Mouse (Mus musculus) bone marrow macrophage, adult 2 months (primary cell): ENCODE data around the gene Rfx8. TPM values are rescaled to one million over a fixed set of nuclear protein-coding genes. Genes with fewer than 3 reads are reported as not detected.

ENCODE experiments used
- H3K27ac ChIP-seq: 2 replicates; pipeline ENCODE4 v1.5.1; 2012; ENCODE audit warnings: low read depth, low read length; ENCODE audit not compliant: insufficient read depth
- H3K4me1 ChIP-seq: 2 replicates; pipeline ENCODE4 v1.6.1; 2012; ENCODE audit warnings: low read length; ENCODE audit not compliant: control insufficient read depth, insufficient read depth
- H3K4me3 ChIP-seq: 2 replicates; pipeline ENCODE4 v1.5.1; 2012; ENCODE audit warnings: mild to moderate bottlenecking, low read length, moderate library complexity; ENCODE audit not compliant: insufficient read depth
- CTCF ChIP-seq: IDR thresholded peaks from 2 replicates; pipeline ENCODE4 v1.5.1; 2012; ENCODE audit warnings: low read depth, mild to moderate bottlenecking, low read length, moderate library complexity
- POLR2A ChIP-seq: IDR thresholded peaks from 2 replicates; pipeline ENCODE4 v1.6.1; 2012; ENCODE audit warnings: mild to moderate bottlenecking, low read depth, low read length, borderline replicate concordance
- polyA plus RNA-seq: library from polyadenylated mRNA; stranded (reverse); fragments of >200 nt; gene quantifications from 2 replicates; pipeline ENCODE4 v1.2.4, GENCODE M21; 2012; ENCODE audit not compliant: missing spikeins, insufficient read depth, insufficient read length

Gene Rfx8
- polyA plus RNA-seq, 1 experiment, result not detected

DNA sequence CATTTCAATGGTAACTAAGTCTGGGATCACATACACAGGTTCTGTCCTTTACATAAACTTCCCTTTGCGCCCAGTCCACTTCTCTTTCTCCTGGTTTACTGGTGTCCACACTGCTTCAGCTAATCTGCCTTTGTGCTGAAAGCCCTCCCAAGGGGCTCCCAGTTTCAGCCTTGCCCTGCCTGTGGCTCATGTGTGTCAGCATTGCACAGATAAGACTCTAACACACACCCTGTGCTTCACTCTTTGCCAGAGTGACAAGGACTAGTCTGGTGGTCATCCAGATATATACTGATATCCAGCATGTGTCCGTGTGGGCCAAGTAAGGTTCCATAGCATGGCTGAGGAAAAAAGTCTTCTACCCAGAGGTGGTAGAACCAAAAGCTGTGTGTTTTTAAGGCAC is 14.7 kb upstream of the Rfx8 start:
- H3K4me1 ChIP-seq, result peaks cover 29% of the 10 kb centered on the region
- H3K27ac ChIP-seq, result peak overlapping the region; percentile 95

DNA sequence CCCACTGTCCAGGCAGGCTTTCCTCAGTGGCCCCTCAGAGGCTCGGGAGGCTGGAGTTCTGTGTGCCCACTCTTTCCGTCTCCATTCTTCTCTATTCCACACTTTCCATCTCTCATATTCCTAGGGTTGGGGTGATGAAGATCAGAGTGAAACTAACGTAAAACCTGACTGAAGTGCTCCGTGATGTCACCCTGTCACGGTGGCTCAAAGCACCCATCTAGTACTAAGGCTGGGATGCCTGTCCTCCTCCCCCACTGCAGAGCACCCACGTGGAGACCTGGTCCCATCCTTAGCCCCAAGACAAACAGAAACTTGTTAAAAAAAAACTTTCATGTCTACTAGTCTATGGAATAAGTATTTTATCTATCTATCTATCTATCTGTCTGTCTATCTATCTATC is 14.1 kb upstream of the Rfx8 start:
- TF ChIP-seq CTCF (no peak), POLR2A (no peak)
- Histone ChIP-seq H3K4me1 (peaks cover 25% of the 10 kb centered on the region), H3K4me3 (no peak overlapping the region), H3K27ac (no peak overlapping the region)

More for the DNA sequence above, 14.7 kb upstream of the Rfx8 start:
- H3K4me3 ChIP-seq, result no peak overlapping the region
- no peak for TF ChIP-seq POLR2A
- no peak for TF ChIP-seq CTCF

DNA sequence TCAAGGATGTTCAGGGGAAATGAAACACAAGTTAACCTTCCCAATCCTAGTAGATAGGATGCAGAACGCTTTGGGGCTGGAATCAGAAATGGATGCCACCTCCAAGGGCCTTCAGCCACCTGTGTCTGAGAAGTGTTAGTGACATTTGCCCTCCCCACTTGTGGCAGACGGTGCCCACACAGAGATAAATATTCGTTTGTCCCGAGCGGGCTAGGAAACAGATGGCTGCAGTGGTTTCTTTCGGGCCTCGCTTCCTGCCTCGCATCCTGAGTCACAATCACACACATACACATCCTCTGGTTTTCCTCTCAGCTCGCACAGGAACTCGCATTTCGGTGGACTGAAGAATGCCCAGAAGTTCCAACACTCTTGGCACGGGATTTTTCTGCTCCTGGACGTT is 13.5 kb upstream of the Rfx8 start:
- H3K4me3 ChIP-seq, result no peak overlapping the region
- H3K4me1 ChIP-seq, result peaks cover 23% of the 10 kb centered on the region
- TF ChIP-seq POLR2A (no peak), CTCF (no peak)
- no peak overlapping the region for H3K27ac ChIP-seq

DNA sequence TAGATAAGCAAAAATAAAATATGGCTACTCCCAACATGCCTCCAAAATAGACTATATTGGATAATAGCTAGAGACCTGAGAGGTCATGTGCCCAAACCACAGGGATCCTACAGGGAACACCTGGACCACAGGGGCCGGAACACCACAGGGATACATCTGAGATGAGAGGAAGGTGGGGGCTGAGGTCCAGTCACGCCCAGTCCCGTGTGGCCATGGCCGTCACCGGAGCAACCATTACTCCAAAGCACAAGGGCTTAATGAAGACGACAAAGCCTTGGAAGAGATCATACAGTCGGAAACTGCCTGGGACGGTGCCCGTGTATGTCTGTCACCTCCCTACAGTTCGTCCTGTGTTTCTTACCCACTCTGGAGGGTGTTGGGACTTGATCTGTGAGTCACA is 13.1 kb upstream of the Rfx8 start:
- TF ChIP-seq POLR2A, result no peak
- no peak for TF ChIP-seq CTCF
- Histone ChIP-seq H3K4me1 (peaks cover 23% of the 10 kb centered on the region), H3K27ac (no peak overlapping the region), H3K4me3 (no peak overlapping the region)

- peaks cover 23% of the 10 kb centered on the region for H3K4me1 ChIP-seq
- TF ChIP-seq POLR2A (no peak), CTCF (no peak)
- no peak overlapping the region for H3K4me3 ChIP-seq
- H3K27ac ChIP-seq, result no peak overlapping the region
These were observed 11.3 kb upstream of the Rfx8 start for GRCm38 (mm10) chr1:39732081-39732480.

DNA sequence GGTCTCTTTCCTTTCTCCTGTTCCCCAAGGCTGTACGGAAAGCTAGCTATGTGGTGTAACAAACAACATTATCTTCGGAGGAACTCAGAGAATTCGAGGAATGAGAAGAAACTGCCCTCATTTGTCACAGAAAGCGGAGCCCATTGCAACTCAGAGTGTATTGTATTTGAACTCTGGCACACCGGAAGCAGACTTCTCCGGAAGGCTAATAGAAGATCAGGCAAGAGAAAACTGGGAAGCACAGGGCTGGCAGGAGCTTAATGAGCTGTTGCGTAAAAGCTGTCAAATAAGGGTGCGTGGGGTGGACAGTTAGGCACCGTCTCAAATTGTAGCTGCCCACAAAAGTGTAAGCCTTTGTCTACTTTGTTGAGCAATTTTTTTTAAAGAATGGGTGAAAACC is 10.7 kb upstream of the Rfx8 start:
- peaks cover 23% of the 10 kb centered on the region for H3K4me1 ChIP-seq
- no peak overlapping the region for H3K4me3 ChIP-seq
- TF ChIP-seq CTCF (no peak), POLR2A (no peak)
- H3K27ac ChIP-seq, result no peak overlapping the region

DNA sequence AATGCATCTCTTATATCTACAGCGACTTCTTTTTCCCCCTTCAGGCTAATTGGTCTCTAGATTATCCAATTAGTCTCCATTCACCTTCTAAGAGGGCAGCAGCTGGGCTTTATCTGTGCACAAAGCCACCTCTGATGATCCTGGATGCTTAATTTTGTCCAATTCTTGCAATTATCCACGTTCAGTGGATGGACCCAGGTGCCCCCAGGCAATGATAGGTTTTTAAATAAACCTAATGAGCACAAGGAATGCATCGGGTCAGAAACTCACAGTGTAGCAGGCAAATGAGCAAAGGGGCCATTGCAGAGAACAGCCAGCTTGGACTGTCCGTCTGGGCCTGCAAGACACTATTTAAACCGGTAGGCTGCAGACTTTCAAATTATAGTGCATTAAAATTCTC is 10.1 kb upstream of the Rfx8 start:
- Histone ChIP-seq H3K27ac (no peak overlapping the region), H3K4me1 (peaks cover 17% of the 10 kb centered on the region), H3K4me3 (no peak overlapping the region)
- TF ChIP-seq POLR2A (no peak), CTCF (no peak)

GRCm38 (mm10) chr1:39729919-39730318 is 9.1 kb upstream of the Rfx8 start:
- peaks cover 9% of the 10 kb centered on the region for H3K4me1 ChIP-seq
- TF ChIP-seq POLR2A (no peak), CTCF (no peak)
- no peak overlapping the region for H3K27ac ChIP-seq
- no peak overlapping the region for H3K4me3 ChIP-seq

DNA sequence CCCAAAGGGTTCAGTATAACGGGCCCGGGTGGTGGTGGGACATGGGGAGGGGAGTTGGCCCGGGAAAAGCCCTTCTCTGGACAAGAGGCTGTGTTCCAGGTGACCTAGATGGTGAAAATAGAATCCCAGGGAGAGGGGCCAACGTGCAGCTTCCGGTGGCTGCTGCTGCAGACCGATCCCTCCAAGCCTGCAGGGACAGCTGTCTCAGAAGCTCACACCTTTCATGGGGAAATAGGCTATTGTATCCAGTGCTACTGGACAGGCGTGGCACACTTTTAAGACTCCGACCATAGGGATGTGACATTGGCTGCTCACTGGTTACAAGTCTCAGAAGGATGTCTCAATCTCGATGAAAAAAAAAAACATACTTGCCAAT is 542 bp upstream of the Rfx8 start:
- H3K4me1 ChIP-seq, result no peaks in the 10 kb centered on the region
- no peak for TF ChIP-seq POLR2A
- TF ChIP-seq CTCF, result no peak
- H3K4me3 ChIP-seq, result no peak overlapping the region
- no peak overlapping the region for H3K27ac ChIP-seq

DNA sequence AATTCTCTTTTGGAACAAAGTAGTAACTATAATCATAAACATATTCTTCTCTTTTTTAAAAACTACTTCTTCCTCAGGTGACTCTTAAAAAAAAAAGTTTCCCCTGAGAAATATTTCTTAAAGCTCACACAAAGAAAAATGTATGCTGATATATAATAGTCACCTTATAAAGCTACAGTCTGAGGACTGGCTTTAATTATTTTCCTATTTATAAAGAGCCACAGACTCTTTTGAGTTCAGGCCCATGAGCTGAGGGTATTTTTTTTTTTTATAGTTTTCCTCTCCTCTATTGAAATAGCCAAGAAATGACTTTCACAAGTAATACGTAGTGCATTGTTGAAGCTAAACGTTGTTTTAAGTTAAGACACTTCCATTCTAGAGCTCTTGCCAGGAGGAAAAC is 611 bp downstream of the Rfx8 start:
- Histone ChIP-seq H3K4me1 (no peaks in the 10 kb centered on the region), H3K4me3 (no peak overlapping the region), H3K27ac (no peak overlapping the region)
- TF ChIP-seq POLR2A (no peak), CTCF (no peak)

DNA sequence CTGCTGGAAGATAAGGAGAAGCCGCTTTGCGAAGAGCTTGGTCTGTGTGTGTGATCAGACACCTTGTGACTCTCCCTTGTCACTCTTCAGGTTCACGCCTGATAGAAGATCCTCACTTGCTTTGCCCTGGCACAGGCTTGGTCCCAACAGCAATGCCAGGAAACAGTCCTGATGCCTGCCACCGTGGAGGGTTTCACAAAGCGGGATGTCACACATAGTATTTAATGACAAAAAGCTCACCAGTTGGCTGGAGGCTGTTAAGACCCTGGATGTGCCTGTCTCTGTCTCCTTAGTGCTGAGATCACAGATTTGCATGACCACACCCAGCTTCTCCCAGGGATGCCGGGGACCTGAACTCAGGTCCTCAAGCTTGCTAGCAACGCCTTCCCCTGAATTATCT is 5.2 kb downstream of the Rfx8 start:
- Histone ChIP-seq H3K27ac (no peak overlapping the region), H3K4me1 (peaks cover 14% of the 10 kb centered on the region), H3K4me3 (no peak overlapping the region)
- no peak for TF ChIP-seq POLR2A
